Mouse (Mus musculus) megakaryocyte, embryonic 14.5 days (primary cell): Measurements from ENCODE around the gene Mapk8ip3. TPM values are rescaled to one million over a fixed set of nuclear protein-coding genes. Genes with fewer than 3 reads are reported as not detected.

Experiments
- H3K27me3 ChIP-seq: replicated peaks from 2 replicates; pipeline ENCODE3; 2012; ENCODE audit warnings: inconsistent platforms
- H3K36me3 ChIP-seq: replicated peaks from 2 replicates; pipeline ENCODE3; 2012; ENCODE audit warnings: low read length, inconsistent platforms, mixed read lengths
- H3K4me1 ChIP-seq: 2 replicates; pipeline ENCODE4 v1.6.1; 2012; ENCODE audit warnings: inconsistent platforms
- H3K4me3 ChIP-seq: replicated peaks from 2 replicates; pipeline ENCODE3; 2012; ENCODE audit warnings: moderate library complexity, mild to moderate bottlenecking, inconsistent platforms
- H3K9me3 ChIP-seq: 2 replicates; pipeline ENCODE4 v1.6.1; 2012; ENCODE audit warnings: inconsistent platforms
- FLI1 ChIP-seq: IDR thresholded peaks from 2 replicates; pipeline ENCODE4 v1.6.1; 2012; ENCODE audit warnings: low read length, inconsistent platforms, mixed read lengths
- GATA1 ChIP-seq: IDR thresholded peaks from 3 replicates; pipeline ENCODE4 v1.6.1; 2012; ENCODE audit warnings: mixed read lengths, low read length, inconsistent platforms, borderline replicate concordance
- polyA plus RNA-seq: library from polyadenylated mRNA; stranded (reverse); fragments of >175 nt; gene quantifications from 2 replicates; pipeline ENCODE4 v1.2.3, GENCODE M21; 2012; ENCODE audit warnings: low replicate concordance; ENCODE audit not compliant: insufficient read depth

Gene Mapk8ip3
- polyA plus RNA-seq, 1 experiment = 20.5 TPM

- TF ChIP-seq FLI1 (no peak), GATA1 (no peak)
- no peaks in the 10 kb centered on the region for H3K9me3 ChIP-seq
- H3K27me3 ChIP-seq = no peaks in the 10 kb centered on the region
- H3K4me3 ChIP-seq = no peak overlapping the region
- H3K36me3 ChIP-seq = peaks cover 100% of the 10 kb centered on the region
- peaks cover 31% of the 10 kb centered on the region for H3K4me1 ChIP-seq
These were observed 33.9 kb downstream of the Mapk8ip3 start for GRCm38 (mm10) chr17:24902671-24903474.

DNA sequence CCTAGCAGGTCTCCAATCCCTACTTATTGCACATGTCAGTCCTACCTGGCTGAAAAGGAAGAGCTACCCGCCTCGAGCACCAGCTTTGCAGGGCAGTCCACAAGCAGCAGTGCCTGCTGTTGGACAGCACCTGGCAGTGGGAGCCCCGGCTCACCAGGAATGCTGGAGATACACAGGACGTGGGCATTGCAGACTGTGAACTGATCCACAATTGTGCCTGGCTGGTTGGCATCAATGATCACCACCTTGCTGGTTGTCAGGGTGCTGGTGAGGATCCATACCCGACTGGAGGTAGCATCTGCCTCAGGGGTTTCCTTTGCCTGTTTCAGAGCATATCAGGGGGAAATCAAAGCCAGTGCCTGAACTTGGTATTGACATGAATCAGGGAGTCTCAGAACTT, 34.7 kb downstream of the Mapk8ip3 start:
- Histone ChIP-seq H3K36me3 (peaks cover 100% of the 10 kb centered on the region), H3K4me3 (no peak overlapping the region), H3K27me3 (no peaks in the 10 kb centered on the region), H3K4me1 (peaks cover 37% of the 10 kb centered on the region), H3K9me3 (no peaks in the 10 kb centered on the region)
- TF ChIP-seq FLI1 (no peak), GATA1 (no peak)

GRCm38 (mm10) chr17:24900014-24900413, 36.8 kb downstream of the Mapk8ip3 start:
- no peaks in the 10 kb centered on the region for H3K27me3 ChIP-seq
- peaks cover 57% of the 10 kb centered on the region for H3K4me1 ChIP-seq
- H3K4me3 ChIP-seq = no peak overlapping the region
- peaks cover 85% of the 10 kb centered on the region for H3K36me3 ChIP-seq
- H3K9me3 ChIP-seq = no peaks in the 10 kb centered on the region
- TF ChIP-seq FLI1 (no peak), GATA1 (no peak)

DNA sequence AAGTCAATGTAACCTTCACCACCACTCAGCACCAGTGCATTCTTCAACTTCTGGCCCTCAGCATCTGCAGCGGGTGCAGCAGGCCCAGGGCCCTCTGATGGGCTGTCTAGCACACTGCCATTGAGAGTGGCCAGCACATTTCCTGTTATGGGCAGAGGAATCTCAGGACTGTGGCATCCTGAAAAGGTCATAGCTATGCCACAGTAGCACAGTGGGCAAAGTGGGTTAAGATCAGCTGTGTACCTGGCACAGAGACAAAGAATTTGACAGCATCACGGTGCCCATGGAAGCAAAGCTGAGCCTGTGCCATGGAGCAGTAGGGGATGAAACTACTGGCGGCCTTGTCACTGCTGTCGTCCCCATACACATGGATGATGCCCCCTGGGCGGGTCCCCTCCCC, 37.6 kb downstream of the Mapk8ip3 start:
- Histone ChIP-seq H3K27me3 (no peaks in the 10 kb centered on the region), H3K4me1 (peaks cover 63% of the 10 kb centered on the region), H3K4me3 (no peak overlapping the region), H3K9me3 (no peaks in the 10 kb centered on the region), H3K36me3 (peaks cover 76% of the 10 kb centered on the region)
- TF ChIP-seq GATA1 = no peak
- TF ChIP-seq FLI1 = no peak

DNA sequence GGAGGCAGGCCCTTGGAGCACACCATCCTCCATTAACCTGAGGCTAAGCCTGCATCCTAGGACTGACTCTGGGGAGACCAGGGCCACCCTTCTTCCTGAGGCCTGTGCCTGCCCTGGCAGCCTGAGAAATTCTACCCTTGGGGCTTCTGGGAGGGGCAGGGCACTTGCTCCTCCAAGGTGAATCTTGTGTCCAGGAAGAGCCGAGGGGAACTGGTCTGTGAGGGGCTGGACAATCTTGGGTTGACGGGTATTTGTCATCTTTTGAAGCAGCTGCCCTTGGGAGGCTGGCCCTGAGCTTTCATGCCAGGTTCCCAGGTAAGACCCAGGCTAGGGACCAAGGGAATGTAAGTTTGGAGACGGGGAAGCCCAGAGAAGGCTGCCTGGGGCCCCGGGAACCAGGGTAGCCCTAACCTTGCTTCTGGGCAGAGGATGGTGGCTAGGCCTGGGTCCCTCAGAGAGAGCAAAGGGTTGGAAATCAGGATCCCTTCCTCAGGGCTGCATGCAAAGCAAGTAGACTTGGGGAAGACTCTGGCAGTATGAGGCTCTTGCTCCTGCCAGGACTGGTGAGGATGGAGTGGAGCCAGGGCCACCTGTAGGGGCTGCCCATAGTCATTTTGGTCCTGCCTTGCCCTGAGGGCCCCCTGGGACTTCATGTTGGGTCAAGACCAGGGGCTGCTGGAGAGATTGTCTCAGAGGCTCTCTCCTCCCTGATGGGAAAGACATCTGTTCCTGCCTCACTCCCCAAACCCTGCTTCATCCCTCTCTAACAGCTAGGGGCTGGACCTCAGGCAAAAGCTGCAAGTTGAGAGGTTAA, 38.5 kb downstream of the Mapk8ip3 start:
- Histone ChIP-seq H3K4me1 (peaks cover 63% of the 10 kb centered on the region), H3K36me3 (peaks cover 75% of the 10 kb centered on the region), H3K27me3 (no peaks in the 10 kb centered on the region), H3K4me3 (peak overlapping the region; percentile 25), H3K9me3 (no peaks in the 10 kb centered on the region)
- no peak for TF ChIP-seq FLI1
- TF ChIP-seq GATA1 = no peak

DNA sequence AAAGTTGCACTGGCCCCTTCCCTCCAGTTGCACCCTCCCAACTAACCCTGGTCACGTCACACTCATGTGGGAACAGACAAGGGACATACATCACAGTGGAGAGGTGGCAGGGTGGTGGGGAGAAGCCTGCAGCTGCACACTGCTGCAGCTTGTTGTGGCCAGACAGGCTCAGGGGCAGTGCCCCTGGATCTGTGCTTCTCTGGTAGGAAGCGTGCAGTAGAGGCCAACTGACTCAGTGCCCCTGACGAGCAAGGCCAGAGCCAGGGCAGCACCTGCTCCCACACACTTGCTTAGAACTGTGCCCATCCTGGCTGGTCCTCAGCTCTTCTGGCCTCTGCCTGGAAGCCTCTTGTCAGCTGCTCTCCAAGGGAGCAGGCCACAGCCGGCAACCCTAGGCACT, 39.2 kb downstream of the Mapk8ip3 start:
- Histone ChIP-seq H3K4me3 (peak overlapping the region; percentile 25), H3K36me3 (peaks cover 75% of the 10 kb centered on the region), H3K27me3 (no peaks in the 10 kb centered on the region), H3K9me3 (no peaks in the 10 kb centered on the region), H3K4me1 (peaks cover 66% of the 10 kb centered on the region)
- TF ChIP-seq GATA1 (no peak), FLI1 (no peak)

DNA sequence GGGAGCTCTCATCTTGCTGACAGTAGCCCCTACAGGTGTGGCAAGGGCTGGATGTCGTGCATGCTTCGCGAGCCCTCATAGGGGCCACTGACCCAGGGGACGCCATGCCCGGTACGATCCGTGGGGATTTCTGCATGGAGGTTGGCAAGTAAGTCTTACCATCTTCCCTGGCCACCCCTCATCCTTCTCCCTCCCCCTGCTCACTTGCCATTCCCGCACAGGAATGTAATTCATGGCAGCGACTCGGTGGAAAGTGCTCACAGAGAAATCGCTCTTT, 39.8 kb downstream of the Mapk8ip3 start:
- Histone ChIP-seq H3K36me3 (peaks cover 75% of the 10 kb centered on the region), H3K4me3 (peak overlapping the region; percentile 94), H3K27me3 (no peaks in the 10 kb centered on the region), H3K9me3 (no peaks in the 10 kb centered on the region), H3K4me1 (peaks cover 69% of the 10 kb centered on the region)
- TF ChIP-seq FLI1 (no peak), GATA1 (no peak)

DNA sequence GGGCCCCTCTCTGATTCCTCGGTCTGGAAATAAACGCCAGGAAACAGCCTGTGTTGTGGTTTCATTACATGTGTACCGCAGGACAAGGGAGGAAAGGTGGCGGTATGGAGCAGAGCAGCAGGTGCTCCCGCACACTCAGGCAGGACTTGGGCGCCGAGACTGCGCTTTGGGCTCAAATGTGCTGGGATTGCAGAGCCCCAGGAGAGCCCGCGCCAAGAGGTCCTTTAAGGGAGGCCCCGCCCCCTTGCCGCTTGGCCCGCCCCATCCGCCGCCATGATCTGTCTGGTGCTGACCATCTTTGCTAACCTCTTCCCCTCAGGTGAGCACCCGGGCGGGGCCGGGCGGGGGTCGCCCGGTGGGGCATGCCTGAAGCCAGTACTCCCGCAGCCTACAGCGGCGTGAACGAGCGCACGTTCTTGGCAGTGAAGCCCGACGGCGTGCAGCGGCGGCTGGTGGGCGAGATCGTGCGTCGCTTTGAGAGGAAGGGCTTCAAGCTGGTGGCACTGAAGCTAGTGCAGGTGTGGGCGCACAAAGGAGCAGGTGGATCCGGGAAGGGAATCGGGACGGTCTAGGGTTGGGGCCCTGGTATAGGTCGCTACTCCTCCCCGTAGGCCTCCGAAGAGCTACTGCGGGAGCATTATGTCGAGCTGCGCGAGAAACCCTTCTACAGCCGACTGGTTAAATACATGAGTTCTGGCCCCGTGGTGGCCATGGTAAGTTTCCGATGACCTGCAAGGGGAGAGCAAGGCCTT, 40.4 kb downstream of the Mapk8ip3 start, which contains the start of gene Nme3:
Gene Nme3, plus strand, starts transcription at position 260 of the 752 bp plus-strand sequence.
- Histone ChIP-seq H3K4me3 (peak within 1 kb of the TSS; percentile 94), H3K4me1 (peaks cover 69% of the 10 kb centered on the region), H3K27me3 (no peaks in the 10 kb centered on the region), H3K36me3 (peaks cover 72% of the 10 kb centered on the region), H3K9me3 (no peaks in the 10 kb centered on the region)
- no peak for TF ChIP-seq GATA1
- TF ChIP-seq FLI1 = no peak

DNA sequence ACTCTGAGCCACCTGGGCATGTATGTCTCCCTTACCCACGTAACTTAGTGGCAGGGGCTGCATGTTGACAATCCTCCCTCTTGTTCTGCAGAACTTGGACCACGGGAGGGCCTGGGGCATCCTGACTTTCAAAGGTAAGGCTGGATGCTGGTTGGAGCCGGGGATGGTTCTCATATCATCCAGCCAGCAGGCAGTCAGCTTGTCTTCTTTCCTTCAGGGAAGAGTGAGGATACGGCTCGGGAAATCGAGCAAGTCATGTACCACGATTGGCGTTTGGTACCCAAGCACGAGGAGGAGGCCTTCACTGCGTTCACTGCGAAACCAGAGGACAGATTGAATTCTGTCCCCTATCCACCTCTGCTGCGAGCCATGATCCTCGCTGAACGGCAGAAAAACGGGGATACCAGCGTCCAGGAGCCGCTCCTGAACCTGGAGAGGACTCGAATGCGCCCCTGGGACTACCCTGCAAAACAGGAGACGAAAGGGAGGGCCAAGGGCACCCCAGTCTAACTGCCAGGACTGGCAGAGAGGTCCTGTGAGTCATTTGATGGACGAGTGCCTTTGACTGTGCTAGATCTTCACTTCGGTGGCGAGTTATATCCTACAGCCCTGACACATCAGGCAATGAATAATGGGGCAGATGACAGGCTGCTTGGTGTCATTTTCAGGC, 41.1 kb downstream of the Mapk8ip3 start:
- peaks cover 76% of the 10 kb centered on the region for H3K4me1 ChIP-seq
- TF ChIP-seq GATA1 = no peak
- H3K36me3 ChIP-seq = peaks cover 72% of the 10 kb centered on the region
- H3K9me3 ChIP-seq = no peaks in the 10 kb centered on the region
- H3K27me3 ChIP-seq = no peaks in the 10 kb centered on the region
- H3K4me3 ChIP-seq = peak overlapping the region; percentile 94
